Mouse (Mus musculus): ENCODE measurements around the gene Tomm20l. TPM values are rescaled to one million over a fixed set of nuclear protein-coding genes. Genes with fewer than 3 reads are reported as not detected.

The Tomm20l gene
- polyA plus RNA-seq, 1 experiment from 2014 or later: 0.26 TPM

- no peak for DNase-seq (ENCODE audit: low spot score)
Measured at GRCm38 (mm10) chr12:71150167-71150566, 38.9 kb downstream of the Tomm20l start.

- DNase-seq (ENCODE audit: low spot score): no peak
Measured at GRCm38 (mm10) chr12:71154979-71155378, 43.8 kb downstream of the Tomm20l start.

- DNase-seq (ENCODE audit: low spot score): no peak
Measured at GRCm38 (mm10) chr12:71157974-71158373, 46.7 kb downstream of the Tomm20l start.

- no peak for DNase-seq (ENCODE audit: low spot score)
Measured at GRCm38 (mm10) chr12:71164410-71164809, 53.2 kb downstream of the Tomm20l start.

- DNase-seq (ENCODE audit: low spot score): no peak
Measured at GRCm38 (mm10) chr12:71169911-71170310, 58.7 kb downstream of the Tomm20l start.

Other genes starting within 250 kb of the Tomm20l start
- 328 and 338 TPM in 2 replicates for gene Actr10, start 173.6 kb upstream of the Tomm20l start, polyA plus RNA-seq (2015; fragmentation: Nextera tagmentation; extraction: Ambion mirVana)
- 653 and 686 TPM in 2 replicates for gene Psma3, start 136.8 kb upstream of the Tomm20l start, polyA plus RNA-seq (2015; fragmentation: Nextera tagmentation; extraction: Ambion mirVana)
- 60.0 and 71.5 TPM in 2 replicates for gene Arid4a, start 95.4 kb upstream of the Tomm20l start, polyA plus RNA-seq (2015; fragmentation: Nextera tagmentation; extraction: Ambion mirVana)
- gene Timm9, start 25.3 kb downstream of the Tomm20l start, polyA plus RNA-seq (2015; fragmentation: Nextera tagmentation; extraction: Ambion mirVana): 89.8 and 90.0 TPM in 2 replicates
- 13.6 and 17.1 TPM in 2 replicates for gene 2700049A03Rik, start 25.4 kb downstream of the Tomm20l start, polyA plus RNA-seq (2015; fragmentation: Nextera tagmentation; extraction: Ambion mirVana)
- gene Dact1, start 198.5 kb downstream of the Tomm20l start, polyA plus RNA-seq (2015; fragmentation: Nextera tagmentation; extraction: Ambion mirVana): 1.9 and 2.0 TPM in 2 replicates

Data from thymus, postnatal 0 days (tissue).